Mouse (Mus musculus) left cerebral cortex, adult 2 months (tissue): Measurements from ENCODE around the gene Eif3b. TPM values are rescaled to one million over a fixed set of nuclear protein-coding genes. Genes with fewer than 3 reads are reported as not detected.

ENCODE experiments used
- DNase-seq, 2 experiments: peaks; one replicate each; pipeline ENCODE4 v3.0.0; 2021 to 2022; ENCODE audit warnings: low spot score in 2 of 2, mixed read lengths in 1 of 2; ENCODE audit errors: extremely low spot score in 1 of 2
- H3K27ac ChIP-seq: fragments of 200-600 bp; 2 replicates; pipeline ENCODE4 v1.8.1; 2022
- H3K4me3 ChIP-seq: fragments of 200-600 bp; 2 replicates; pipeline ENCODE4 v1.8.1; 2022
- CTCF ChIP-seq: fragments of 200-600 bp; IDR thresholded peaks from 2 replicates; pipeline ENCODE4 v1.8.1; 2022; ENCODE audit warnings: antibody characterized with exemption, mild to moderate bottlenecking, moderate library complexity
- intact Hi-C: fragments of 180-260 bp; cut with DNase I; formaldehyde crosslinking; loops from one replicate; pipeline ENCODE4 v1.15.1; 2025
- long read RNA-seq, 2 experiments: library from polyadenylated mRNA; stranded (forward); transcript quantifications; one replicate each; pipeline ENCODE4 v2.0.0; 2021; ENCODE audit warnings: borderline mapping rate in 2 of 2
- total RNA-seq, 2 experiments: library from RNA; stranded (reverse); gene quantifications; 2 replicates each; pipeline ENCODE4 v1.2.3; 2021

The Eif3b gene
- 10 to 100 TPM; 91.5 to 92.9 TPM for total RNA-seq
- long read RNA-seq, experiment 1, transcript Eif3b-201 (19 exons, 2,945 nt) = major isoform, 223 of 245 reads
- long read RNA-seq, experiment 1, partial matches to known transcripts = 11 of 245 reads
- long read RNA-seq, experiment 1, other reads (novel, unspliced or antisense) = 11 of 245 reads
- long read RNA-seq, experiment 2, transcript Eif3b-201 (19 exons, 2,945 nt) = major isoform, 180 of 214 reads
- long read RNA-seq, experiment 2, partial matches to known transcripts = 13 of 214 reads
- long read RNA-seq, experiment 2, other reads (novel, unspliced or antisense) = 21 of 214 reads

GRCm38 (mm10) chr5:140418489-140419441 is at the start of gene Eif3b:
Eif3b (plus strand) TSS chr5:140419328.
- peak within 1 kb of the TSS; percentile 100 for H3K27ac ChIP-seq
- intact Hi-C loops = loop anchor here (2.0 to 5.0 kb wide), 2 partner anchors 86 to 581 kb away; partner anchors contain the start of gene Chst12
- DNase-seq = peak; percentile 89
- no peak; the same call in 1 of the 2 replicates for TF ChIP-seq CTCF
- peak within 1 kb of the TSS; percentile 81 for H3K4me3 ChIP-seq

- DNase-seq = no peak
- intact Hi-C loops = no loop called here
- TF ChIP-seq CTCF = no peak
- Histone ChIP-seq H3K27ac (no peak overlapping the region), H3K4me3 (no peak overlapping the region)
Observed at GRCm38 (mm10) chr5:140369466-140369865, 49.7 kb upstream of the Eif3b start.

- no peak overlapping the region for H3K27ac ChIP-seq
- DNase-seq = no peak
- no peak overlapping the region for H3K4me3 ChIP-seq
- intact Hi-C loops = no loop called here
- no peak for TF ChIP-seq CTCF
Observed at GRCm38 (mm10) chr5:140370446-140371254, 48.5 kb upstream of the Eif3b start.

- H3K27ac ChIP-seq = no peak overlapping the region
- intact Hi-C loops = no loop called here
- DNase-seq = peak; percentile 16 to 32
- H3K4me3 ChIP-seq = no peak overlapping the region
- no peak for TF ChIP-seq CTCF
Observed at GRCm38 (mm10) chr5:140371671-140372070, 47.5 kb upstream of the Eif3b start.

GRCm38 (mm10) chr5:140373711-140374110 is 45.4 kb upstream of the Eif3b start:
- intact Hi-C loops = no loop called here
- DNase-seq = no peak
- no peak for TF ChIP-seq CTCF
- no peak overlapping the region for H3K27ac ChIP-seq
- H3K4me3 ChIP-seq = no peak overlapping the region

DNA sequence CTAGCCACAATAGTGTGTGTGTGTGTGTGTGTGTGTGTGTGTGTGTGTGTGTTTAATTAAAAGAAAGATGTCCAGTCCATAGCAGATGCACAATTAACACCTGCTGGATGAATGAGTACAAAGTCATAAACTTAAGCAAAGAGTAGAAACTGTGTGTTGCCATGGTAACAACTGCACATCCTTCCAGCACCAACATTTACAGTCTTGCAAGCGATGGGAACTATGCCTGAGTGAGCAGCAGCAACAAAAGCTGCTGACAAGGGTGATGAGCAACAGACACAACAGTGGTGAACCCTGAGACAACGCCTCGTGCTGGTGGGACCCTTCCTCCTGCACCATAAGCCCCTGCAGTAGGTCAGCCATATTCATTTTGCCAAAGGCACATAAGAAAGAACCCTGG is 44.9 kb upstream of the Eif3b start:
- no peak for DNase-seq
- no peak for TF ChIP-seq CTCF
- intact Hi-C loops = no loop called here
- Histone ChIP-seq H3K27ac (no peak overlapping the region), H3K4me3 (no peak overlapping the region)

DNA sequence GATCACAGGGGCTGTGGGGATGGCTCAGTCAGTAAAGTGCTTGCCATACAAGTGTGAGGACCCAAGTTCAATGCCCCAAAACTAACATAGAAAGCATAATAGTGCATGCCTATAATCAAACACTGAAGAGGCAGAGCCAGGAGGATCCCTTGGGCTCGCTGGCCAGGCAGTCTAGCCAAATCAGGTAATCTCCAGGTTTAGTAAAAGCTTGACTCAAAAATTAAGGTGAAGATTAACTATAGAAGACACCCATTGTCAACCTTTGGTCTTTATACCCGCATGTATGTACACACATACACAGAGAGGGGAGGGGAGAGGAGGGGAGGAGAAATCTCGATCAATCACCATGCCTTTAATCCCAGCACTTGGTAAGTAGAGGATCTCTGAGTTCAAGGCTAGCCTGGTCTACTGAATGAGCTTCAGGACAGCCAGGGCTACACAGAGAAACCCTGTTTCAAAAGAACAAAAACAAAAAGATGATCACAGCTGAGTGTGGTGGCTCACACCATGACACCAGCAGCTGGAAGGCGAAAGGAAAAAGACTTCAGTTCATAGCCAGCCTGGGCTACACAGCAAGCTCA is 43.8 kb upstream of the Eif3b start:
- DNase-seq = no peak
- TF ChIP-seq CTCF = no peak
- Histone ChIP-seq H3K27ac (no peak overlapping the region), H3K4me3 (no peak overlapping the region)
- intact Hi-C loops = no loop called here

GRCm38 (mm10) chr5:140378121-140378853 is 40.8 kb upstream of the Eif3b start:
- H3K4me3 ChIP-seq = no peak overlapping the region
- no peak overlapping the region for H3K27ac ChIP-seq
- intact Hi-C loops = no loop called here
- no peak for DNase-seq
- TF ChIP-seq CTCF = no peak

DNA sequence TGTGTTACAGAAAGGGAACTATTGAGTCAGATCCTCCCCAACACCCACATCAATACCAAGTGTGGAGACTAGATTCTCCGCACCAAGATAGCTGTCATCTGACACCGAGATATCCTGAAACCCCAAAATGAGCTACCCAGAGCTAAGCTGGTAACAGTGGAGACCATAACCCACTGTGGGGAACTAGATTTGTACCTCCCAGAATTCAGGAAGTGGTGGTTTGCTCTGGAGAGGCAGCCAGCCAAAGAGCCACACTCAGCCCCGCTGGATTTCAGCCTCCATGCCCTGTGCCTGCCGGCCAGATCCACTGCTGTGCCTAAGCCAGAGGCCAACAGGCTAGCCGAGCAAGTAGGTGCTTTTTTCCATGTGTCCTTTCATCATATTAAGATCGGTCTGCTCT is 39.8 kb upstream of the Eif3b start:
- intact Hi-C loops = no loop called here
- H3K27ac ChIP-seq = no peak overlapping the region
- no peak for DNase-seq
- H3K4me3 ChIP-seq = no peak overlapping the region
- TF ChIP-seq CTCF = no peak

DNA sequence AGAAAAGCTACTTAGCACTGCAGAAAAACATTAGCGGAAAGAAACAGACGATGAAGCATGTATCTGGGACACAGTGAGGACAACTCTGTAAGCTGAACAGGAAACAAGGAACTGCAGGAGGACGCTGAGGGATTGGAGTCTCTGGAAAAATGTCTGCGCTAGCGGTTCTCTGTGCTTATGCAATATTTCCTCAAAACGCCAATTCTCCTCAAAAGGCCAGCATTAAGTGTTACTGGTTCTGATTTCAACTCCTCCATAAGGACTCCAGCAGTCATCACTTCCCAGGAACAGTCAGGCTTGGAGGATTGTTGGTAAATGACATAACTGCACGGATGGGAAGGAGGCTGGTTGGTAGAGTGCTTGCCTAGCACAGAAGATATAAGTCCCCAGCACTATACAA is 38.0 kb upstream of the Eif3b start:
- no peak for DNase-seq
- no peak for TF ChIP-seq CTCF
- no peak overlapping the region for H3K4me3 ChIP-seq
- intact Hi-C loops = no loop called here
- H3K27ac ChIP-seq = no peak overlapping the region

- no peak overlapping the region for H3K27ac ChIP-seq
- intact Hi-C loops = no loop called here
- no peak overlapping the region for H3K4me3 ChIP-seq
- no peak for TF ChIP-seq CTCF
- DNase-seq = no peak
Observed at GRCm38 (mm10) chr5:140382688-140383087, 36.4 kb upstream of the Eif3b start.
